Mouse (Mus musculus): ENCODE measurements at regions not wholly inside any gene's neighbourhood (a gene's known extent, or its start where the extent isn't known, plus 50 kb on each side); places are given as distances from the start of the nearest gene placed in this dataset.

GRCm38 (mm10) chr8:34397583-34398411 is 286.3 kb upstream of the Gm10131 start:
- no peak for TF ChIP-seq CTCF (conservative IDR thresholded peaks at IDR 0.05; ENCODE audit: insufficient read depth, insufficient read length, low read depth, low read length)
- no peak for TF ChIP-seq POLR2A (IDR thresholded peaks at IDR 0.05; ENCODE audit: low read depth, low read length)
